Mouse (Mus musculus): ENCODE data around the gene Zscan12. TPM values are rescaled to one million over a fixed set of nuclear protein-coding genes. Genes with fewer than 3 reads are reported as not detected.
A peak's percentile ranks its signal among the peaks of the same experiment; 100 is the strongest.

Zscan12 gene
- polyA plus RNA-seq, 1 experiment from 2014 or later = 19.3 TPM

DNA sequence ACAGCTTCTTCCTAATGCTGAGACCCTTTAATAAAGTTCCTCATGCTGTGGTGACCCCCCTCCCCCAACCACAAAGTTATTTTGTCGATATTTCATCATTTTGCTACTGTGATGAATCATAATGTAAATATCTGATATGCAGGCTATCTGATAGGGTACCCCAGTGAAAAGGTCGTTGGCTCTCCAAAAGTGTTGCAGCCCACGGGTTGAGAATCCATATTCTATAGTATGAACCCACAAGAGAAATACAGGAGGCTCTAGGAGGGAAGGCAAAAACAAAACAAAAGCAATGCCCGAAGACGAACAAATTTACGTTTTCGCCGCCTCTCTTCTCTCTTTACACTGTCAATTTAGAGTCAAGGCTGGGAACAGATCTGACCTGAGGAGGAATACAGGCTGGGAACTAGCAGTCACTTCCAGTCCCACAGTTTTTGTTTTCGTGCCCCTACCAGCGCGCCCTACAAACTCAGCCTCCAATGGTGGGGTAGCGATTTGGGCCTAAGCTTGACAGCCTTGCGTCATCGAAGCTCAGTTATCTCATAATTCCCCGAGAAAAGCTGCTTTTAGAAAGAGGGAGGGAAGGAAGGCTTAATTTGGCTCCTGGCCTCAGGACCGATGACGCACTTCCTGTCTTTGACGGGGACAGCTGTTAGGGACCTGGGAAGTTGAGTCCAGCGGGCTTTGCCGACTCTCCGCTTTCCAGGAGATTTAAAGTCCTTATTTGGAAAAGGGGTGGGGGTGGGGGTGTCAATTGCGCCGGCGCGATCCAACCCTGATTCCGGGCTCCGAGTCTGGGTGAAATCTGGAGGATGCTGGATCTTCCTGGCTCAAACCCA lies 45.6 kb downstream of the Zscan12 start:
- Histone ChIP-seq H3K27ac (replicated peaks) (peak overlapping the region; percentile 84), H3K4me1 (peaks cover 7% of the 10 kb centered on the region), H3K9me3 (no peaks in the 10 kb centered on the region), H3K4me3 (peak overlapping the region; percentile 58), H3K27me3 (replicated peaks; ENCODE audit: low read depth, poor library complexity, severe bottlenecking) (no peaks in the 10 kb centered on the region), H3K36me3 (replicated peaks) (no peaks in the 10 kb centered on the region)
- WGBS = 4% methylated on average over 27 of the region's 27 CpGs
- DNase-seq (ENCODE audit: low spot score) = peak; percentile 86

DNA sequence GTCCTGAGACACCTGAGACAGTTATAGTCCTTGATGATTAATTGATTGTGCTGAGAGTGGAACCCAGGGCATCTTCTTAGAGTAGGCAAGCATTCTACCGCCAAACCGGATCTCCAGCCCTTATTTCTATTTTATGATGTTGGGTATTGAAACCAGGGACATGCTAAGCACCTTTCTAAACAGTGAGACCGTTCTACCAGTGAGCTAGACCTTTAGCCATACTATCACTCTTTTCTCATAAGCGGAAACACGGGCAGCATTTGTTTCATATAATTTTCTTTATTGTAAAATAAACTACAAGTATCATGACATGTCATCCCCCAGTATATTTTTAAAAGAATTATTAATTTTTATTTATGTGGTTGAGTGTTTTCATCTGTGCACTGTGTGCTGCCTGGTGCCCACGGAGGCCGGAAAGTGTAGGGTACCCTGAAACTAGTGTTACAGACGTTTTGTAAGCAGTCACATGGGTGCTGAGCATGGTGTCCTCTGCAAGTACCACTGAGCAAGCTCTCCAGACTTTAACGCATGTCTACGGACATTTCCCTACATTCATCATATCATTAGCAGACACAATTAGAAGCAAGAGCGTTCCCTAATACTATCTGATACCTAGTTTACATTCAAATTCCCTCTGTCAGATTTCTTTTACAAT lies 46.3 kb downstream of the Zscan12 start:
- H3K27me3 ChIP-seq (replicated peaks; ENCODE audit: low read depth, poor library complexity, severe bottlenecking) = no peaks in the 10 kb centered on the region
- peaks cover 7% of the 10 kb centered on the region for H3K4me1 ChIP-seq
- 50% methylated on average over 11 of the region's 11 CpGs for WGBS
- H3K9me3 ChIP-seq = no peaks in the 10 kb centered on the region
- no peaks in the 10 kb centered on the region for H3K36me3 ChIP-seq (replicated peaks)
- DNase-seq (ENCODE audit: low spot score) = no peak
- H3K27ac ChIP-seq (replicated peaks) = peak overlapping the region; percentile 84
- H3K4me3 ChIP-seq = peak overlapping the region; percentile 58

DNA sequence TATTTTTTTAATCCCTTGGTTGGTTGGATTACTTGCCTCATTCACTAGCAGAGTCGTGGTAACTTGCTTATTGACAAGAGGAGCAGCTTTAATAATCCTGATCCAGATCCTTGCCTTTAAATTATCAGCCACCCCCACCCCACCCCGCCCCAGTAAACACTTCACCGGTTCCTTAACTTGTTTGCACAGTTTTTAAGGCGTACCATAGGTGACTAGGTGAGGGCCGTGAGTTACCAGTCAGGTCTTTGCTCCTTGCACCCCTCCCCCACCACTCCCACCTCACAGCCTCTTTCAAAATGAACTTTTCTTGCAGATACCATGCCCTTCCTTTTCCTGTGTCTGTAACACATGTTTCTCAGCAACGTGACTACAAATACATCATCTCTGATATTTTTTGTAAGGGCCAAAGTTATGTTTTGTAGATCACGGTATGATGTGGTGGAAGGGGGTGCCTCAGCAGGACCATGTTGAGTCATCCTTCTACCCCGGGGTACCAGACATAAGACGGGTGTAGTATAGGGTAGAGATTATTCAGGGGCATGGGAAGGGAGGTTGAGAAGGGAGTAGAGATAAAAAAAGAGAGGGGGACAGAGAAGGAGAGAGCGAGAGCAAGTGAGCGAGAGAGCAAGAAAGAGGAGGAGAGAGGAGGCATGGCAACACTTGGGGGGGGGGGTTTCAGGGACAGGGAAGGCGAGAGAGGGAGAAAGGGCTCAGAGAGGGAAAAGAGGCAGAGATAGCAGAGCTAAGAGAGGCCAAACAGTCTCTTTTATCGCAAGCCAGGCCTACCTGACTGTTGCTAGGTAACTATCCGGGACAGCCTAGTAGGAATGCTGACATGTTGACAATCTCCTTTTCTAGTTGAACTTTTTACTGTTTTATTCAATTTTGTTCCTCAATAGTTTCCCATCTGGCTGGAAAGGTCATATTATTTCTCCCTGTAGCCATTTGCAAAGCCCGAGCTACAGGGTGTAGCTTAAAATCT lies 51.9 kb downstream of the Zscan12 start:
- H3K27ac ChIP-seq (replicated peaks) = no peak overlapping the region
- no peak for DNase-seq (ENCODE audit: low spot score)
- no peaks in the 10 kb centered on the region for H3K9me3 ChIP-seq
- H3K4me3 ChIP-seq = no peak overlapping the region
- no peaks in the 10 kb centered on the region for H3K4me1 ChIP-seq
- no peaks in the 10 kb centered on the region for H3K36me3 ChIP-seq (replicated peaks)
- H3K27me3 ChIP-seq (replicated peaks; ENCODE audit: low read depth, poor library complexity, severe bottlenecking) = no peaks in the 10 kb centered on the region
- 68% methylated on average over 15 of the region's 15 CpGs for WGBS

DNA sequence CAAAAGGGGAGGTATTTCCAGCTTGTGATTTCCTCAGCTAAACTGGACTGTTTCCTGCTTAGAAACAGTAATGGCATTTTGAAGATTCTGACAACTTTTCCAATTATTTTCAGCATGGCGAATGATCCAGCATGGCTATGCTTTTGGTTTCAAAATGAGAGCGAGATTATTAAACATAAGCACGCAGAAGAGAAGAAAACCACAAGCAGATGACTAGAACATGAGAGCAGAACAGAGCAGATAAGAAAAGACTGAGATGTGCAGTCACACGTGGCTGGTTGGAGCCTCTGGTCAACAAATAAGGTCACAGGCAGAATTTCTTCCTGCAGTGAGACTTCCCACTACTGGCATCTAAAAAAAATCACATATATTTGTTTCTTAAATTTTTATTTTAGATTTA lies 52.6 kb downstream of the Zscan12 start:
- 81% methylated on average over 4 of the region's 4 CpGs for WGBS
- Histone ChIP-seq H3K9me3 (no peaks in the 10 kb centered on the region), H3K27me3 (replicated peaks; ENCODE audit: low read depth, poor library complexity, severe bottlenecking) (no peaks in the 10 kb centered on the region), H3K27ac (replicated peaks) (no peak overlapping the region), H3K4me3 (no peak overlapping the region), H3K4me1 (no peaks in the 10 kb centered on the region), H3K36me3 (replicated peaks) (no peaks in the 10 kb centered on the region)
- no peak for DNase-seq (ENCODE audit: low spot score)

DNA sequence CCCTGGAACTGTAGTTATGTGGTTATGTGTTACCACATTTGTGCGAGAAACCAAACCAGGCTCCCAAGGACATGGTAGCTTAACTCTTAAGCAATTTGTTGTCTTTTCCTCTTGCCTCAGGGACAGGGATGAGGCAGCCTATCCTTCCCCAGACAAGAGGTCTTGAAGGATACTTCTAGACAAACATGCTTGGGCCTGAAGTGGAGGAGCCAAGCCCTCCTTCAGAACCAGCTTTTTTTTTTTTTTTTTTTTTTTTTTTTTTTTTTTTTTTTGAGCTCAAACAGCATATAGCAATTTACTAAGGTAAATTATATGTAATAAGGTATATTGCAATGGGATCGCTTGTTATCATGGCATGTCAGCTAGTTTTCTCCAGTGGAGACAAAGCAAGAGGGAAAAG lies 53.1 kb downstream of the Zscan12 start:
- H3K27ac ChIP-seq (replicated peaks) = no peak overlapping the region
- WGBS = 90% methylated on average over 2 of the region's 2 CpGs
- H3K27me3 ChIP-seq (replicated peaks; ENCODE audit: low read depth, poor library complexity, severe bottlenecking) = no peaks in the 10 kb centered on the region
- no peaks in the 10 kb centered on the region for H3K9me3 ChIP-seq
- no peaks in the 10 kb centered on the region for H3K4me1 ChIP-seq
- no peak for DNase-seq (ENCODE audit: low spot score)
- no peaks in the 10 kb centered on the region for H3K36me3 ChIP-seq (replicated peaks)
- no peak overlapping the region for H3K4me3 ChIP-seq

DNA sequence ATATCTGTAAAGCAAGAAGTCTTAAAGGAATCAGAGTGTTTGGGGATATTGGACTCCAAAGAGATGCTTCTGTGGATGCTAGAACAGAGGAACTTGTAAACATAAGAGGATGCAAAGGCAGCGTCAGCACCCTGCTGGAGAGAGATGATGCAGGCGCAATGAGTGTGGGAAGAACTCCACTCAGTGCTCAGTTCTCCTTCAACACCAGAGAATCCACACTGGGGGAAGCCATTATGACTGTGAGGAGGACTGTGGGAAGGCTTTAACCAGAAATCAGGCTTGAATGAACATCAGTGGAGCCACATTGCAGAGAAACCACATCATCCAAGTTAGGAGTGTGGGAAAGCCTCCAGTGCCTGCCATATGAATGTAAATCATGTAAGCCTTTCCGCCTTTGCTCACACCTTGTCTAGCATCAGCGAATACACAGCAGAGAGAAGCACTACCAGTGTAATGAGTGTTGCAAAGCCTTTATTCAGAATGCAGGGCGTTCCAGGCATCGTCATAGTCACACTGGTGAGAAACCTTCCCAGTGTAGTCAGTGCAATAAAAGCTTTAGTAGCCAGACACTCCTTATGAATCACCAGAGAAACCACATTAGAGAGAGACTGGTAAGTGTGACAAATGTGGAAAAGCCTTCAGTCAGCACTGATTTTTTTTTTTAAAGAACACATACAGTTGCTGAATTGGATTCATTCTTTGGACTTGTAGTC lies 54.8 kb downstream of the Zscan12 start:
- Histone ChIP-seq H3K9me3 (no peaks in the 10 kb centered on the region), H3K4me1 (no peaks in the 10 kb centered on the region), H3K4me3 (no peak overlapping the region), H3K36me3 (replicated peaks) (no peaks in the 10 kb centered on the region), H3K27me3 (replicated peaks; ENCODE audit: low read depth, poor library complexity, severe bottlenecking) (no peaks in the 10 kb centered on the region), H3K27ac (replicated peaks) (no peak overlapping the region)
- no peak for DNase-seq (ENCODE audit: low spot score)
- WGBS = 88% methylated on average over 6 of the region's 6 CpGs

DNA sequence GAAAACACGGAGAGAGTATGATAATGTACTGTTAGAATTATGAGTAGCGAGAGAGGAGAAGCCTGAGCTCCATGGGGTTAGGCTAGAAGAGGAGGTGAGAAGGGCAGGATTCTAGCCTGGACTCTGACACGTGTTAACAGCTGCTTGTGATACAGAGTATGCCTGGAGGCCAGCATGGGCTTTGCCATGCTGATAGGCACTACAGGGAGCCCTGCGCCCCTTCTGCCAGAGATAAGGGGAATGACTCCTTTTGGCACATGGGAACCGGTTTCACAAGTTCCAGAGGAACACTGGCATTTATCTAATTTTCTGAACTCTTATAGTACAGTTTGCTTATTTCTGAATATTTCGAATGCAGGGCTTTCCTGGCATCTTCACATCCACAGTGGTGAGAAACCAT lies 56.2 kb downstream of the Zscan12 start:
- Histone ChIP-seq H3K9me3 (no peaks in the 10 kb centered on the region), H3K27ac (replicated peaks) (no peak overlapping the region), H3K27me3 (replicated peaks; ENCODE audit: low read depth, poor library complexity, severe bottlenecking) (no peaks in the 10 kb centered on the region), H3K4me3 (no peak overlapping the region), H3K36me3 (replicated peaks) (no peaks in the 10 kb centered on the region), H3K4me1 (no peaks in the 10 kb centered on the region)
- DNase-seq (ENCODE audit: low spot score) = no peak
- 66% methylated on average over 6 of the region's 6 CpGs for WGBS

Small RNA genes within 50 kb of the gene (microRNA-seq; reads per million reads assigned to microRNA genes)
- not detected for gene Mir6942

Other genes with a start within 250 kb of the Zscan12 start
- not detected in 2 replicates for gene Olfr263, start 233.2 kb upstream of the Zscan12 start, polyA plus RNA-seq (2016; fragmentation: Nextera tagmentation; extraction: Ambion mirVana)
- not detected in 2 replicates for gene Olfr1368, start 217.0 kb upstream of the Zscan12 start, polyA plus RNA-seq (2016; fragmentation: Nextera tagmentation; extraction: Ambion mirVana)
- 180 and 191 TPM in 2 replicates for gene Trim27, start 183.4 kb upstream of the Zscan12 start, polyA plus RNA-seq (2016; fragmentation: Nextera tagmentation; extraction: Ambion mirVana)
- not detected in 2 replicates for gene Gpx5, start 70.1 kb upstream of the Zscan12 start, polyA plus RNA-seq (2016; fragmentation: Nextera tagmentation; extraction: Ambion mirVana)
- gene Gpx6, start 50.7 kb upstream of the Zscan12 start, polyA plus RNA-seq (2016; fragmentation: Nextera tagmentation; extraction: Ambion mirVana) = 0.24 and 0.36 TPM in 2 replicates
- not detected in 2 replicates for gene Olfr1367, start 15.9 kb upstream of the Zscan12 start, polyA plus RNA-seq (2016; fragmentation: Nextera tagmentation; extraction: Ambion mirVana)
- 91.5 and 91.9 TPM in 2 replicates for gene Zkscan3, start 39.9 kb downstream of the Zscan12 start, polyA plus RNA-seq (2016; fragmentation: Nextera tagmentation; extraction: Ambion mirVana)
- 4.2 and 4.9 TPM in 2 replicates for gene Pgbd1, start 78.2 kb downstream of the Zscan12 start, polyA plus RNA-seq (2016; fragmentation: Nextera tagmentation; extraction: Ambion mirVana)
- 29.4 and 29.9 TPM in 2 replicates for gene Zscan26, start 90.9 kb downstream of the Zscan12 start, polyA plus RNA-seq (2016; fragmentation: Nextera tagmentation; extraction: Ambion mirVana)
- gene Nkapl, start 105.7 kb downstream of the Zscan12 start, polyA plus RNA-seq (2016; fragmentation: Nextera tagmentation; extraction: Ambion mirVana) = 1.3 and 2.0 TPM in 2 replicates
- 3.0 and 3.5 TPM in 2 replicates for gene Zkscan4, start 116.1 kb downstream of the Zscan12 start, polyA plus RNA-seq (2016; fragmentation: Nextera tagmentation; extraction: Ambion mirVana)
- gene Gm10065, start 116.6 kb downstream of the Zscan12 start, polyA plus RNA-seq (2016; fragmentation: Nextera tagmentation; extraction: Ambion mirVana) = not detected in 2 replicates
- 0.63 TPM in 1 of 2 replicates, not detected in the other for gene AK157302, start 132.4 kb downstream of the Zscan12 start, polyA plus RNA-seq (2016; fragmentation: Nextera tagmentation; extraction: Ambion mirVana)
- gene Gm11273, start 138.6 kb downstream of the Zscan12 start, polyA plus RNA-seq (2016; fragmentation: Nextera tagmentation; extraction: Ambion mirVana) = 4.3 and 5.3 TPM in 2 replicates
- 7.6 and 7.8 TPM in 2 replicates for gene Zkscan8, start 168.3 kb downstream of the Zscan12 start, polyA plus RNA-seq (2016; fragmentation: Nextera tagmentation; extraction: Ambion mirVana)
- 0.11 and 0.21 TPM in 2 replicates for gene Olfr1366, start 180.0 kb downstream of the Zscan12 start, polyA plus RNA-seq (2016; fragmentation: Nextera tagmentation; extraction: Ambion mirVana)
- gene Olfr1535, start 197.1 kb downstream of the Zscan12 start, polyA plus RNA-seq (2016; fragmentation: Nextera tagmentation; extraction: Ambion mirVana) = not detected in 2 replicates
- gene Olfr1364, start 218.9 kb downstream of the Zscan12 start, polyA plus RNA-seq (2016; fragmentation: Nextera tagmentation; extraction: Ambion mirVana) = not detected in 2 replicates